Mouse (Mus musculus) midbrain, embryonic 13.5 days (tissue): ENCODE measurements around the gene Mgam. TPM values are rescaled to one million over a fixed set of nuclear protein-coding genes. Genes with fewer than 3 reads are reported as not detected.
"Not testable (repeated sequence)": the region's sequence is repeated elsewhere in the genome, so short reads cannot be mapped to it uniquely, and the experiment has no call there.

Source experiments
- ATAC-seq: fragments of 200-750 bp; cut with Nextera tagmentation; 2 replicates; pipeline ENCODE4 v1.8.0; 2017; ENCODE audit warnings: mild to moderate bottlenecking, moderate TSS enrichment, moderate library complexity
- H3K27ac ChIP-seq: fragments of 300-500 bp; sonication (generic); 2 replicates; pipeline ENCODE4 v1.5.1; 2015; ENCODE audit warnings: inconsistent platforms, mild to moderate bottlenecking, moderate library complexity
- H3K27me3 ChIP-seq: fragments of 300-500 bp; sonication (generic); 2 replicates; pipeline ENCODE4 v1.6.1; 2015; ENCODE audit warnings: mild to moderate bottlenecking, inconsistent platforms
- H3K36me3 ChIP-seq: fragments of 300-500 bp; sonication (generic); 2 replicates; pipeline ENCODE4 v1.6.1; 2015; ENCODE audit warnings: mild to moderate bottlenecking, inconsistent platforms
- H3K4me1 ChIP-seq: fragments of 300-500 bp; sonication (generic); replicated peaks from 2 replicates; pipeline ENCODE4 v1.6.1; 2015; ENCODE audit warnings: inconsistent platforms
- H3K4me2 ChIP-seq: fragments of 300-500 bp; sonication (generic); replicated peaks from 2 replicates; pipeline ENCODE4 v1.6.1; 2015; ENCODE audit warnings: moderate library complexity, mild to moderate bottlenecking, inconsistent platforms
- H3K4me3 ChIP-seq: fragments of 300-500 bp; sonication (generic); replicated peaks from 2 replicates; pipeline ENCODE4 v1.5.1; 2015; ENCODE audit warnings: mild to moderate bottlenecking, inconsistent platforms
- H3K9ac ChIP-seq: fragments of 300-500 bp; sonication (generic); replicated peaks from 2 replicates; pipeline ENCODE4 v1.6.1; 2015; ENCODE audit warnings: mild to moderate bottlenecking, inconsistent platforms
- H3K9me3 ChIP-seq: fragments of 300-500 bp; sonication (generic); 2 replicates; pipeline ENCODE4 v1.6.1; 2016; ENCODE audit warnings: mild to moderate bottlenecking, inconsistent platforms
- WGBS: fragments of 180-500 bp; shearing (Covaris S2); methylation state at CpG from one replicate; pipeline ENCODE4 v1.1.7; 2015; 5-methylcytosine and 5-hydroxymethylcytosine counted together
- polyA plus RNA-seq: library from polyadenylated mRNA; unstranded; fragments of >200 nt; fragmentation: Nextera tagmentation; extraction: Ambion mirVana; gene quantifications from 2 replicates; pipeline ENCODE4 v1.2.1, GENCODE M21; 2015

The Mgam gene
- not detected in 2 replicates for polyA plus RNA-seq

DNA sequence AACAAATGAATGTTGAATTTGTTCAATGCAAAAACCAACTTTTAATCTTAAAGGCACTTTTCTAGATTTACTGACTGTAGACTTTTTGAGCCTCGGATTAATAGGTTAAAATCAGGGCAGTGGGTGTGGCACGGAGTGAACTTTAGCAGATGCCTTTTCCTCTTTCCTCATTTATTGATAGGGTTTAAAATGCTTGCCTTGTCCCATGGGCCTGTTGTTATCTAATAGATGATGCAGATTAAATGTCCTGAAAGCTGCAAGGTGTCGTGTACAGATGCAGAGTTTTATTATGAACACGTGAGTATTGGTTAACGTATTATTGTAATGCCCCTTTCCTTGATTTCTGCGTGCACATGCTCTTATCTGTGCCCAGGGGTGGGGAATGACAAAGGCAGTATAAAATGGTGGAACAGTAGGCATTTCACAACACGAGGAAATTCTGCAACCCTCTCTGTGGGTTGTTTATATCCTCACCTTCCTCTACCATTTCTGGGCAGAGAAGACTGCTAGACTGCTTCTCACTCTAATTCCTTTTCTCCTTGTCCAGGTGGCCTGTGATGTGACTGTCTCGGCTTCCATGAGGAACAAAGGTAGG, at the start of gene Mgam:
Gene Mgam (plus strand): TSS at position 426 of the 595 bp plus-strand sequence.
- Histone ChIP-seq H3K4me3 (no peak within 1 kb of the TSS), H3K9me3 (no peaks in the 10 kb centered on the region), H3K9ac (no peak within 1 kb of the TSS), H3K36me3 (no peaks in the 10 kb centered on the region), H3K4me1 (no peaks in the 10 kb centered on the region), H3K4me2 (no peak within 1 kb of the TSS), H3K27me3 (no peaks in the 10 kb centered on the region), H3K27ac (no peak within 1 kb of the TSS)
- ATAC-seq, result no peak
- WGBS, result 86% methylated on average over 8 of the region's 8 CpGs

DNA sequence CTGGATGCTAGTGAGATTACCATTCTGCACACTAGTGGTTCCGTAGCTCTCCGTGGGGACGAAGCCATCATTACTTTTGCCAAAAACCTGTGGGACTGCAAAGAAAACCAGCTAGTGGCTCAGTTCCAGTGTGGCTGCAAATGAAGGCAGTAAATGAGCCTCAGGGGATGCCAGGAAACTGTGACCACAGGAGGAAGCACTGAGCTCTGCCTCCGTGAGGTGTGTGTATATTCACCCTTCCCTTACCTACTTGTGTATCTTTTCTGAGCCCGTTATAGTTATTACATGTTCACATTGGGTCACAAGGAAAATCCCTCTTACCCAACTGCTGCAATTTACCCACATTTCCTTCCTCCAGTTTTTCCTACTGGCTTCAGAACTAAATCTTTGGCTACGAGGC, 44.3 kb upstream of the Mgam start:
- no peaks in the 10 kb centered on the region for H3K27me3 ChIP-seq
- no peak overlapping the region for H3K27ac ChIP-seq
- no peaks in the 10 kb centered on the region for H3K9me3 ChIP-seq
- ATAC-seq, result no peak
- no peaks in the 10 kb centered on the region for H3K4me1 ChIP-seq
- no peak overlapping the region for H3K4me3 ChIP-seq
- WGBS, result 95% methylated on average over 6 of the region's 6 CpGs
- no peak overlapping the region for H3K4me2 ChIP-seq
- no peak overlapping the region for H3K9ac ChIP-seq
- H3K36me3 ChIP-seq, result no peaks in the 10 kb centered on the region

DNA sequence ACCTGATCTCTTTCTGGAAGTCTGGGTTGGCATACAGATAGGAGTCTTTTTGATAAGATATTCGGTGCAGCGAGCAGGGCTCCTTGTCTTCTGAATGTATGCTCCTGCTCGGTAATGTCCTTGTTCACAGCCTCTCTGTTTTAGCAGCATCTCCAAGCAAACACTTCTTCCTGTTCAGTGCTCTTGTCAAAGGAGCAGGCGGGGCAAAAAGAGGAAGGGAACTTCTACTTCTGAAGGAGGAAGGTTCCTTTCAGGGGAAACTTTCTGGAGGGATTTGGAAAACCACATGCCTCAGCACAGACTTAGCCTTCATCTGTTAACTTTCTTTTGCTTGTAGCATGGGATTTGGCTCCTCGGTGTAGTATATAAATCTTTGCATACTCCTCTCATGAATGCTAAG, 43.0 kb upstream of the Mgam start, which contains the start of gene Clec5a:
Gene Clec5a (minus strand): TSS at position 177 of the 400 bp plus-strand sequence.
- WGBS, result 90% methylated on average over 5 of the region's 5 CpGs
- no peak within 1 kb of the TSS for H3K9ac ChIP-seq

DNA sequence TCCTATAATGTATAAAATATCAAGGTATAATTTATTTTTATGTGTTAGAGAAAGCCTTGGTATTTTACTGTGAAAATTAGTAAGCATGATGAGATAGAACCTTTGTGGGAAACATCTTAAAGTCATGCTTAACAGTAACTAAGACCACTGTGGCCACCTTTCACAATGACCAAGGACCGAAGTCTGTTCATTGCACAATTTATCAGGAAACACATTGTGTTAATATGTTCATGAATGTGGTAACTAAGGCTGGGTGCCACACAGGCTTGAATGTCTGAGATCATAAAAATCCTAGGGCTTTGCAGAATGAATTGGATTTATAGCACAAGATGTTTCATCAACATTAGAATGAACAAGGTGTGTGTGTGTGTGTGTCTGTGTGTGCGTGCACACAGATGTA, 40.3 kb upstream of the Mgam start:
- no peak overlapping the region for H3K4me2 ChIP-seq
- no peak overlapping the region for H3K4me3 ChIP-seq
- 94% methylated on average over 2 of the region's 2 CpGs for WGBS
- no peaks in the 10 kb centered on the region for H3K36me3 ChIP-seq
- no peaks in the 10 kb centered on the region for H3K9me3 ChIP-seq
- H3K4me1 ChIP-seq, result no peaks in the 10 kb centered on the region
- no peak overlapping the region for H3K9ac ChIP-seq
- ATAC-seq, result no peak
- H3K27me3 ChIP-seq, result no peaks in the 10 kb centered on the region
- no peak overlapping the region for H3K27ac ChIP-seq

More for the DNA sequence above, 43.0 kb upstream of the Mgam start, which contains the start of gene Clec5a:
- H3K36me3 ChIP-seq, result no peaks in the 10 kb centered on the region
- H3K27me3 ChIP-seq, result no peaks in the 10 kb centered on the region
- H3K4me3 ChIP-seq, result no peak within 1 kb of the TSS
- no peaks in the 10 kb centered on the region for H3K4me1 ChIP-seq
- no peak for ATAC-seq
- no peak within 1 kb of the TSS for H3K4me2 ChIP-seq
- H3K9me3 ChIP-seq, result no peaks in the 10 kb centered on the region
- no peak within 1 kb of the TSS for H3K27ac ChIP-seq

DNA sequence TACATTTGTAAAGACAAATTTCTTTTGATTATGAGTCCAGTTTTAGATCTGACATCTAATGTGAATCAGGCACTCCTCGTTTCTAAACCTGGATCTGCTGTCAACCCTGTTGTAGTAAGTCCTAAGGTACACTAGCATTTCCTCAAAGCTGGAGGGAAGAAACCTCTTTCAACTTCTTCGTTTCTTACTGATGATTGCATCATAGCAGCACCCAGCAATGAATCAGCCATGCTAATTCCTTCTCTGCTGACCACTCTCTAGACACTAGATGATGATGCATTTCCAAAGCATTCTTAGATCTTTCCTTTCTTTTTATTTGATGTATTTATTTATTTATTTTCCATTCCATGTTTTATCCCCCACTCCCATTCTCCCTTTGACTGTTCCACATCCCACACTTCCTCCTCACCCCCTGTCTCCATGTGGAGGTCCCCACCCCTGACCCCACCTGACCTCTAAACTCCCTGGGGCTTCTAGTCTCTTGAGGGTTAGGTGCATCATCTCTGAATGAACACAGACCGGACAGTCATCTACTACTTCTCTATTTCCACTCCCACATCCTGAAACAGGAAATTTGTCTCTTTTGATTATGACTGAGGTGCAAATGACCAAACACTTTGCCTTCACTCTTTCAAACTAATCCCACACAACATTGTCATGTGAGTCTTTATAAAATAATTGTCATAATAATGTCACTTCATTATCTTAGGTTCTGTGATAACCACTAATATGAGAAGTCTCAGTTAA, 33.7 kb upstream of the Mgam start:
- no peaks in the 10 kb centered on the region for H3K36me3 ChIP-seq
- H3K4me3 ChIP-seq, result no peak overlapping the region
- 76% methylated on average over 3 of the region's 3 CpGs for WGBS
- no peaks in the 10 kb centered on the region for H3K27me3 ChIP-seq
- no peak overlapping the region for H3K27ac ChIP-seq
- no peak overlapping the region for H3K4me2 ChIP-seq
- no peaks in the 10 kb centered on the region for H3K9me3 ChIP-seq
- H3K4me1 ChIP-seq, result no peaks in the 10 kb centered on the region
- no peak for ATAC-seq
- H3K9ac ChIP-seq, result no peak overlapping the region

DNA sequence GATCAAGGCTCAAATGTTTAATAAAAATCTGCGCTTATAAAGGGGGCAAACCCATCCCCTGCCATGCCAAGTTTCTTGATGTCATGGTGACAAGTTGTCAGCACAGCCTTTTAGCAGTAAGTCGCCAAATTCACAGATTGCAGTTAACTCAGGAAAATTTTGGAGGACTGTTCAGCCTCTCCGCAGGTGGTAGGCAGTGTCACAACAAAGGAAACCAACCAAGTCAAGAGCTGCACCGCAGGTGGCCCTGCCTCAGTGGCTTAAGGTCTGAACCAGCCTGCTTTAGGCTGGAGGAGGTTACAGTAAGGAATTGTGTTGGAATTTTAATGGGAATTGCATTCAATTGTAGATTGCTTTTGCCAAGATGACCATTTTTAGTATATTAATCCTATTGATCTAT, 30.1 kb upstream of the Mgam start:
- not testable (repeated sequence) for H3K27ac ChIP-seq, H3K36me3 ChIP-seq, H3K4me1 ChIP-seq, H3K4me3 ChIP-seq, H3K27me3 ChIP-seq, H3K9me3 ChIP-seq, H3K4me2 ChIP-seq, ATAC-seq, H3K9ac ChIP-seq
- 27% methylated on average over 4 of the region's 4 CpGs for WGBS

DNA sequence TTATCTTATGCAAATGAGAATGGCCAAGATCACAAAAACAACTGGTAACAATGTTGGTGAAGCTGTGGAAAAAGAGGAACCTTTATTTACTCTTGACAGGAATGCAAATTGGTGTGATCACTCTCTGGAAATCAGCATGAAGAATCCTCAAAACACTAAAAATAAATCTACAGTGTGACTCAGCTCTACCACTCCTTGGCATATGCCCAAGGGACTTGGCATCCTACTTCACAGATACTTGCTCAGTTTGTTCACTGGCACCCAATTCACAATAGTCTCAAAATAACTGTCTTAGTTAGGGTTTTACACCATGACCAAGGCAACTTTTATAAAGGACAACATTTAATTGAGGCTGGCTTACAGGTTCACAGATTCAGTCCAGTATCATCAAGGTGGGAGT, 21.2 kb upstream of the Mgam start:
- Histone ChIP-seq H3K27ac (no peak overlapping the region), H3K27me3 (no peaks in the 10 kb centered on the region), H3K9me3 (no peaks in the 10 kb centered on the region), H3K4me1 (no peaks in the 10 kb centered on the region), H3K4me2 (no peak overlapping the region), H3K36me3 (no peaks in the 10 kb centered on the region), H3K9ac (no peak overlapping the region), H3K4me3 (no peak overlapping the region)
- ATAC-seq, result no peak

DNA sequence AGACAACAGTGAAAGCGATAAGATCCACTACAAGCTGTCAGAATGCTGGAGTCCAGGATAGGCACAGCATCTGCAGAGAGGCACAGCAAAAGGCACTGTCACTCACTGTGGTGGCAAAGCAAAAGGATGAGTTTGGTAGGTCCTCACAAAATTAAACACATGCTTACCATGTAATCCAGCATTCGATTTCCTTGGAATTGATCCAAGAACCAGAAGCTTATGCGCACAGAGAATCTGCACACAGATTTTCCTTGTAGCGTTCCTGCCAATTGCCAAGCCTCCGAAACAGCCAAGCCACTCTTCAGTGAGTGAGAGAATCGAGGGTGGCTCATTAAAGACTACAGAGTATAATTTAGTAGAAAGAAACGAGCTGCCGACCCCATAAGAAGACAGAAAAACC, 18.4 kb upstream of the Mgam start:
- H3K27ac ChIP-seq, result no peak overlapping the region
- 76% methylated on average over 8 of the region's 8 CpGs for WGBS
- no peak overlapping the region for H3K9ac ChIP-seq
- H3K9me3 ChIP-seq, result no peaks in the 10 kb centered on the region
- H3K36me3 ChIP-seq, result no peaks in the 10 kb centered on the region
- no peaks in the 10 kb centered on the region for H3K4me1 ChIP-seq
- H3K4me3 ChIP-seq, result no peak overlapping the region
- H3K27me3 ChIP-seq, result no peaks in the 10 kb centered on the region
- ATAC-seq, result no peak
- no peak overlapping the region for H3K4me2 ChIP-seq

DNA sequence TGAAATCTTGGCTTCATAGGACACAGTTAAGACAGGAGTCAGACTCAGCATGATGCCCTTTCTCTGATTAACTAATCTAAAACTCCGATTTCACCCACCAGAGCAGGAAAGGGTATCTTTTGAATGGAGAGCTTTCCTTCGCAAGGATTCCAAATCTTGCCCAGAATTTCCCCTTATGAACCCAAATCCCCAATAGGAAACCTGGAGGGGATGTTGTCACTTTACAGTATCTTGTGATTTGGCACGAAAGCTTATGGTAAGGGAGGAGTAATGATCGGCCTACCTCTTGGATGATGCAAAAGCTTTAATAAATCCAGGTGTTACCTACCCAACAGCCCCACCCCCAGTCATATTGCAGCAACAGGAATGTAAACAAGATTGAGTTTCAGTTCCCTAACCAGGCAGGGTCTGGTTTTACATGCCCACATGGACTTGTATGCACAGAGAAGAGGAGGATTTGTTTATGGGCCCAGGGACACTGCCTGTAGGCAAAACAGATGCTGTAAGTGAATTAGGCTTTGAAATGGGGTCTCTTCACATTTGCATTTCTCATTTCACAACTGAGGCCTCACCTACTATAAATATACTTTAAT, 15.3 kb upstream of the Mgam start, which contains the start of gene Tas2r138:
Gene Tas2r138 (minus strand): TSS at position 51 of the 593 bp plus-strand sequence.
- Histone ChIP-seq H3K4me2 (no peak within 1 kb of the TSS), H3K9ac (no peak within 1 kb of the TSS), H3K27me3 (no peaks in the 10 kb centered on the region), H3K4me3 (no peak within 1 kb of the TSS), H3K36me3 (no peaks in the 10 kb centered on the region), H3K4me1 (no peaks in the 10 kb centered on the region), H3K27ac (no peak within 1 kb of the TSS), H3K9me3 (no peaks in the 10 kb centered on the region)
- WGBS, result 90% methylated on average over 4 of the region's 4 CpGs
- no peak for ATAC-seq

DNA sequence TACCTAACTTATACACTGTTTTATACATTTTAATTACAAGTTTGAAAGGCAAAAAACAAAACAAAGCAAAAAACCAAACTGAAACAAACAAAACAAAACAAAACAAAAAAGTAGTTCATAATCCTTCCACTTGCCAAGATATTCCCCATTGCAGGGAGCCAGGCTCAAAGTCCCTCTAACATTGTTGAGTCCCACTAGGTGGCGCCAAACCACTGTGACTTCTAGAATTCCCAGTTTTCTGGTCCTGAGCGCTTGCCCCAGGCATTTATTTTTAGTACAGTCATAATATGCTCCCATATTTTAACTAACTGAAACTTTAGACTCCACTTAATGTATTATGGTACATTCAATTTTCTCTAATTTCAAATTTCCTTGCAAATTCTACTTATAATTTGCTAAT, 10.7 kb upstream of the Mgam start:
- Histone ChIP-seq H3K9me3 (no peaks in the 10 kb centered on the region), H3K27me3 (no peaks in the 10 kb centered on the region), H3K36me3 (no peaks in the 10 kb centered on the region), H3K4me1 (no peaks in the 10 kb centered on the region), H3K4me3 (no peak overlapping the region), H3K9ac (no peak overlapping the region), H3K27ac (no peak overlapping the region), H3K4me2 (no peak overlapping the region)
- 22% methylated on average over 2 of the region's 2 CpGs for WGBS
- peak; percentile 63; the same call in 1 of the 2 replicates for ATAC-seq

DNA sequence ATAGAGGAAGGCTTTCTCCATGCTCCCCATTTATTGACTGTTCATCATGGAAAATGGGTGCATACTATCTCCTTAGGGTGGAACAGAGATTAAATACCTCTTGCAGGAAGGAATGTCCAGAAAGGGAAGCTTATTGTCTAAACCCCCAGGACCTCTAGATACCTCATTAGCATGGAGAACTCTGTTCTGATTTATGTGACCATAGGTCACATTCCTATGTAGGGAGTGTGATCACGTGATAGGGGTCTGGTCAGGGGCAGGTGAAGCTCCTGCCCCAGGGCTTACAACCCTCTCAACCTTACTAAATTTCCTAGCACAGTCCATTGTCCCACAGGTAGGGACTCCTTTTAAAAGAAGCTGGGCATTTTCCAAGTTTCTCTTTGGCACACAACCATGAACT, 2.5 kb upstream of the Mgam start:
- ATAC-seq, result no peak
- no peaks in the 10 kb centered on the region for H3K27me3 ChIP-seq
- WGBS, result 63% methylated on average over 1 of the region's 1 CpGs

DNA sequence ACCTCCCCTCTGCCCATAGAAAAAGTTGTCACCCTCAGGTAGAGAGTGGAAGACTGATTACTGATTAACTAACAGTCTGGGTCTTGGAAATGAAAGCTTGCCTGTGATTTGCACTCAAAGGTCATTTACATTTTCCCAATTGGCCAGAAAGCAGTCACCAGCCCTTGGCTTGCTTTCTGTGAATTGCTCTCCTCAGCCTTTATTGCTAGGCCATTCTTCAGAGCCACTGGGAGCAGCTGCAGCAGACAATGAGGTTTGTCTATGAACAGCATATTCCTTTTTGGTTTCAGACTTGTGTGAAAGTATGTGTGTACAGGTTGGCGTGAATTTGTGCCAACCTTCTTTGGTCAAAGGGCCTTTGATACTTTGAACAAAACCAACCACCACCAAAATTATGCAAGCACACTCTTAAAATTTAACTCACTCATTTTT, 6.0 kb downstream of the Mgam start:
- no peak overlapping the region for H3K4me3 ChIP-seq
- H3K9ac ChIP-seq, result no peak overlapping the region
- no peaks in the 10 kb centered on the region for H3K9me3 ChIP-seq
- H3K27ac ChIP-seq, result no peak overlapping the region
- H3K27me3 ChIP-seq, result no peaks in the 10 kb centered on the region
- no peak overlapping the region for H3K4me2 ChIP-seq
- WGBS, result 71% methylated on average over 1 of the region's 1 CpGs
- no peak for ATAC-seq
- no peaks in the 10 kb centered on the region for H3K4me1 ChIP-seq
- H3K36me3 ChIP-seq, result no peaks in the 10 kb centered on the region

More for the DNA sequence above, 2.5 kb upstream of the Mgam start:
- no peaks in the 10 kb centered on the region for H3K36me3 ChIP-seq
- no peak overlapping the region for H3K9ac ChIP-seq
- H3K4me2 ChIP-seq, result no peak overlapping the region
- no peaks in the 10 kb centered on the region for H3K9me3 ChIP-seq
- H3K4me1 ChIP-seq, result no peaks in the 10 kb centered on the region
- H3K4me3 ChIP-seq, result no peak overlapping the region
- no peak overlapping the region for H3K27ac ChIP-seq
